Mouse (Mus musculus): ENCODE results near the gene Surf1. TPM values are rescaled to one million over a fixed set of nuclear protein-coding genes. Genes with fewer than 3 reads are reported as not detected.
"Not testable (repeated sequence)": the region's sequence is repeated elsewhere in the genome, so short reads cannot be mapped to it uniquely, and the experiment has no call there.

Gene Surf1
- polyA plus RNA-seq, 1 experiment from 2014 or later = 85.4 TPM

- H3K27ac ChIP-seq = no peak overlapping the region
- no peaks in the 10 kb centered on the region for H3K27me3 ChIP-seq (replicated peaks)
- H3K4me1 ChIP-seq = peaks cover 48% of the 10 kb centered on the region
- 87% methylated on average over 2 of the region's 2 CpGs for WGBS
- ATAC-seq (replicated peaks) = no peak
- no peak overlapping the region for H3K4me2 ChIP-seq
- peaks cover 25% of the 10 kb centered on the region; the same call in 1 of the 2 replicates for H3K36me3 ChIP-seq (replicated peaks)
- no peak overlapping the region for H3K9ac ChIP-seq
- H3K4me3 ChIP-seq = no peak overlapping the region
- H3K9me3 ChIP-seq = no peaks in the 10 kb centered on the region
Measured at GRCm38 (mm10) chr2:26905936-26906335, 10.4 kb downstream of the Surf1 start.

GRCm38 (mm10) chr2:26903311-26903710 lies 13.0 kb downstream of the Surf1 start:
- peak overlapping the region; percentile 89 for H3K27ac ChIP-seq
- no peaks in the 10 kb centered on the region for H3K9me3 ChIP-seq
- H3K4me1 ChIP-seq = peaks cover 36% of the 10 kb centered on the region
- H3K4me3 ChIP-seq = peak overlapping the region; percentile 76
- no peaks in the 10 kb centered on the region for H3K27me3 ChIP-seq (replicated peaks)
- WGBS = 16% methylated on average over 7 of the region's 7 CpGs
- H3K36me3 ChIP-seq (replicated peaks) = peaks cover 34% of the 10 kb centered on the region
- ATAC-seq (replicated peaks) = no peak
- H3K9ac ChIP-seq = peak overlapping the region; percentile 63
- peak overlapping the region; percentile 69 for H3K4me2 ChIP-seq

GRCm38 (mm10) chr2:26902467-26903220 lies 13.7 kb downstream of the Surf1 start, which contains the start of gene Surf6:
Gene Surf6 (minus strand): TSS chr2:26902879.
- ATAC-seq (replicated peaks) = peak; percentile 96
- H3K36me3 ChIP-seq (replicated peaks) = peaks cover 35% of the 10 kb centered on the region
- WGBS = under 1% methylated on average over 41 of the region's 41 CpGs
- peaks cover 31% of the 10 kb centered on the region for H3K4me1 ChIP-seq
- peak within 1 kb of the TSS; percentile 71 for H3K9ac ChIP-seq
- H3K27ac ChIP-seq = peak within 1 kb of the TSS; percentile 89
- no peaks in the 10 kb centered on the region for H3K27me3 ChIP-seq (replicated peaks)
- no peaks in the 10 kb centered on the region for H3K9me3 ChIP-seq
- peak within 1 kb of the TSS; percentile 76 for H3K4me3 ChIP-seq
- H3K4me2 ChIP-seq = peak within 1 kb of the TSS; percentile 69

- peaks cover 27% of the 10 kb centered on the region for H3K4me1 ChIP-seq
- ATAC-seq (replicated peaks) = no peak
- H3K27ac ChIP-seq = no peak overlapping the region
- H3K4me3 ChIP-seq = peak overlapping the region; percentile 76
- 10% methylated on average over 7 of the region's 7 CpGs for WGBS
- peaks cover 33% of the 10 kb centered on the region for H3K36me3 ChIP-seq (replicated peaks)
- peak overlapping the region; percentile 71 for H3K9ac ChIP-seq
- no peaks in the 10 kb centered on the region for H3K9me3 ChIP-seq
- H3K4me2 ChIP-seq = peak overlapping the region; percentile 69
- no peaks in the 10 kb centered on the region for H3K27me3 ChIP-seq (replicated peaks)
Measured at GRCm38 (mm10) chr2:26901834-26902400, 14.4 kb downstream of the Surf1 start.

GRCm38 (mm10) chr2:26900731-26901130 lies 15.6 kb downstream of the Surf1 start:
- H3K9me3 ChIP-seq = no peaks in the 10 kb centered on the region
- WGBS = 92% methylated on average over 1 of the region's 1 CpGs
- no peak overlapping the region for H3K4me2 ChIP-seq
- H3K27ac ChIP-seq = no peak overlapping the region
- H3K9ac ChIP-seq = no peak overlapping the region
- peaks cover 27% of the 10 kb centered on the region for H3K4me1 ChIP-seq
- H3K36me3 ChIP-seq (replicated peaks) = peaks cover 36% of the 10 kb centered on the region
- no peaks in the 10 kb centered on the region for H3K27me3 ChIP-seq (replicated peaks)
- H3K4me3 ChIP-seq = no peak overlapping the region
- no peak for ATAC-seq (replicated peaks)

- H3K27me3 ChIP-seq (replicated peaks) = no peaks in the 10 kb centered on the region
- peaks cover 65% of the 10 kb centered on the region for H3K36me3 ChIP-seq (replicated peaks)
- no peaks in the 10 kb centered on the region for H3K9me3 ChIP-seq
- H3K27ac ChIP-seq = no peak overlapping the region
- peaks cover 3% of the 10 kb centered on the region for H3K4me1 ChIP-seq
- no peak overlapping the region for H3K4me2 ChIP-seq
- no peak overlapping the region for H3K9ac ChIP-seq
- WGBS = 94% methylated on average over 4 of the region's 4 CpGs
- no peak for ATAC-seq (replicated peaks)
- no peak overlapping the region for H3K4me3 ChIP-seq
Measured at GRCm38 (mm10) chr2:26895898-26896297, 20.4 kb downstream of the Surf1 start.

GRCm38 (mm10) chr2:26886170-26886569 lies 30.2 kb downstream of the Surf1 start:
- not testable (repeated sequence) for H3K27ac ChIP-seq; H3K9me3 ChIP-seq; H3K4me1 ChIP-seq; H3K9ac ChIP-seq; H3K27me3 ChIP-seq (replicated peaks); H3K4me3 ChIP-seq; ATAC-seq (replicated peaks); H3K4me2 ChIP-seq
- WGBS = 49% methylated on average over 4 of the region's 4 CpGs
- H3K36me3 ChIP-seq (replicated peaks) = peaks cover 21% of the 10 kb centered on the region; the same call in 1 of the 2 replicates

- not testable (repeated sequence) for H3K4me1 ChIP-seq; H3K4me3 ChIP-seq; H3K27me3 ChIP-seq (replicated peaks); H3K9ac ChIP-seq; H3K9me3 ChIP-seq; H3K27ac ChIP-seq; H3K4me2 ChIP-seq; ATAC-seq (replicated peaks)
- H3K36me3 ChIP-seq (replicated peaks) = peaks cover 16% of the 10 kb centered on the region; the same call in 1 of the 2 replicates
- 69% methylated on average over 2 of the region's 2 CpGs for WGBS
Measured at GRCm38 (mm10) chr2:26885541-26885940, 30.8 kb downstream of the Surf1 start.

GRCm38 (mm10) chr2:26878571-26878970 lies 37.8 kb downstream of the Surf1 start:
- no peak overlapping the region for H3K4me3 ChIP-seq

GRCm38 (mm10) chr2:26870666-26871065 lies 45.7 kb downstream of the Surf1 start:
- WGBS = 62% methylated on average over 6 of the region's 6 CpGs
- no peak for ATAC-seq (replicated peaks)
- H3K27me3 ChIP-seq (replicated peaks) = no peaks in the 10 kb centered on the region
- no peak overlapping the region for H3K4me2 ChIP-seq
- H3K9ac ChIP-seq = no peak overlapping the region
- no peak overlapping the region for H3K4me3 ChIP-seq
- no peak overlapping the region for H3K27ac ChIP-seq
- H3K4me1 ChIP-seq = no peaks in the 10 kb centered on the region
- no peaks in the 10 kb centered on the region for H3K9me3 ChIP-seq
- H3K36me3 ChIP-seq (replicated peaks) = no peaks in the 10 kb centered on the region

More at GRCm38 (mm10) chr2:26878571-26878970, 37.8 kb downstream of the Surf1 start:
- H3K9me3 ChIP-seq = no peaks in the 10 kb centered on the region
- H3K27me3 ChIP-seq (replicated peaks) = no peaks in the 10 kb centered on the region
- no peak overlapping the region for H3K9ac ChIP-seq
- no peak overlapping the region for H3K27ac ChIP-seq
- H3K4me2 ChIP-seq = no peak overlapping the region
- H3K36me3 ChIP-seq (replicated peaks) = no peaks in the 10 kb centered on the region
- H3K4me1 ChIP-seq = no peaks in the 10 kb centered on the region
- no peak for ATAC-seq (replicated peaks)

GRCm38 (mm10) chr2:26864879-26865278 lies 51.5 kb downstream of the Surf1 start, which contains the start of gene Abo:
Gene Abo (minus strand): TSS chr2:26864979.
- H3K4me1 ChIP-seq = no peaks in the 10 kb centered on the region
- no peaks in the 10 kb centered on the region for H3K27me3 ChIP-seq (replicated peaks)
- no peak within 1 kb of the TSS for H3K4me2 ChIP-seq
- no peaks in the 10 kb centered on the region for H3K9me3 ChIP-seq
- ATAC-seq (replicated peaks) = no peak
- H3K27ac ChIP-seq = no peak within 1 kb of the TSS
- H3K9ac ChIP-seq = no peak within 1 kb of the TSS
- H3K36me3 ChIP-seq (replicated peaks) = no peaks in the 10 kb centered on the region
- WGBS = 69% methylated on average over 3 of the region's 3 CpGs
- no peak within 1 kb of the TSS for H3K4me3 ChIP-seq
